Mouse (Mus musculus) forebrain, embryonic 12.5 days (tissue): ENCODE data around the gene Smap2. TPM values are rescaled to one million over a fixed set of nuclear protein-coding genes. Genes with fewer than 3 reads are reported as not detected.
A peak's percentile ranks its signal among the peaks of the same experiment; 100 is the strongest.

Source experiments
- ATAC-seq: fragments of 200-750 bp; cut with Nextera tagmentation; 2 replicates; pipeline ENCODE4 v1.8.0; 2017; ENCODE audit warnings: moderate TSS enrichment; ENCODE audit not compliant: low FRiP score
- H3K27ac ChIP-seq: fragments of 300-500 bp; sonication (generic); 2 replicates; pipeline ENCODE4 v1.5.1; 2016; ENCODE audit warnings: mild to moderate bottlenecking
- H3K27me3 ChIP-seq: fragments of 300-500 bp; sonication (generic); 2 replicates; pipeline ENCODE4 v1.6.1; 2016; ENCODE audit warnings: mild to moderate bottlenecking
- H3K36me3 ChIP-seq: fragments of 300-500 bp; sonication (generic); replicated peaks from 2 replicates; pipeline ENCODE4 v1.6.1; 2016; ENCODE audit warnings: mild to moderate bottlenecking
- H3K4me1 ChIP-seq: fragments of 300-500 bp; sonication (generic); 2 replicates; pipeline ENCODE4 v1.6.1; 2016
- H3K4me2 ChIP-seq: fragments of 300-500 bp; sonication (generic); 2 replicates; pipeline ENCODE4 v1.6.1; 2016; ENCODE audit warnings: mild to moderate bottlenecking, moderate library complexity
- H3K4me3 ChIP-seq: fragments of 300-500 bp; sonication (generic); replicated peaks from 2 replicates; pipeline ENCODE4 v1.5.1; 2016; ENCODE audit warnings: mild to moderate bottlenecking
- H3K9ac ChIP-seq: fragments of 300-500 bp; sonication (generic); 2 replicates; pipeline ENCODE4 v1.6.1; 2016; ENCODE audit warnings: mild to moderate bottlenecking
- H3K9me3 ChIP-seq: fragments of 300-500 bp; sonication (generic); 2 replicates; pipeline ENCODE4 v1.6.1; 2016
- WGBS: fragments of 180-500 bp; shearing (Covaris S2); methylation state at CpG from one replicate; pipeline ENCODE4 v1.1.7; 2016; 5-methylcytosine and 5-hydroxymethylcytosine counted together
- polyA plus RNA-seq: library from polyadenylated mRNA; unstranded; fragments of >200 nt; fragmentation: Nextera tagmentation; extraction: Ambion mirVana; gene quantifications from 2 replicates; pipeline ENCODE4 v1.2.1, GENCODE M21; 2016

The Smap2 gene
- polyA plus RNA-seq, 1 experiment from 2014 or later: 28.2 TPM

DNA sequence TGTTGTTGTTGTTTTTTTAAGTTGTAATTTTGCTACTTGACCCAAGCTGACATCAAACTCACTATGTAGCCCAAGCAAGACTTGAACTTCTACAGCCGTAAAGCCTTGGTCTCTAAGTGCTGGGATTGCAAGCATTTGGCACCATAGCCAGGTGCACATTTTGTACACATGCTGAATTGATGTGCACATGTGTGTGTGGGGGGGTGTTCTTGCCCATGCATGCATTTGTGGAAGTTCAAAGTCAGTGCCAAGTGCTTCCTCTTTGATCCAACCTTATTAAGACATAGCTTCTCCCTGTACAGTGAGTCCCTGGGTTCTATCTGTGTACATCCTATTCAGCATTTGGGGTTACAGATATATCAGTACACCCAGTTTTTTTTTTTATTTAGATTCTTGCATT is 61.5 kb downstream of the Smap2 start:
- 91% methylated on average over 1 of the region's 1 CpGs for WGBS

DNA sequence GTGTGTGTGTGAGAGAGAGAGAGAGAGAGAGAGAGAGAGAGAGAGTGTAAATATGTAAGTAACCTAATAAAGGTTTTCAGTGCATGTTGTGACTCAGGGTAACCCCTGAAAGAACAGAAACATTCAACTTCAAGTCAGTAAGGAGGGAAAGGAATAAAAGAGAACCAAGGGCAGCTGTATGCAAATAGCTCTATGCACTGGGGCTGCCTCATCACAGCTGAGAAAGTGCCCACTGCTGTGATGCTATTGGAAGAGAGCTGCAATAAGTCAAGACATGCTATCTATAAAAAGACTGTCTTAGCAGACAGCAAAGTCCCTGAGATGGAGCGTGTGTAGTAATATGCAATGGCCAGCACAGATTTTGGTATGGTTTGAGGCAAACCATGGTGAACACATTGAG is 63.4 kb downstream of the Smap2 start:
- ATAC-seq: no peak
- 69% methylated on average over 1 of the region's 1 CpGs for WGBS
- Histone ChIP-seq H3K4me3 (no peak overlapping the region), H3K9me3 (no peaks in the 10 kb centered on the region), H3K4me2 (no peak overlapping the region), H3K9ac (no peak overlapping the region), H3K36me3 (no peaks in the 10 kb centered on the region), H3K27ac (no peak overlapping the region), H3K4me1 (peaks cover 13% of the 10 kb centered on the region), H3K27me3 (no peaks in the 10 kb centered on the region)

More for the DNA sequence above, 61.5 kb downstream of the Smap2 start:
- H3K36me3 ChIP-seq: no peaks in the 10 kb centered on the region
- H3K27me3 ChIP-seq: no peaks in the 10 kb centered on the region
- H3K9me3 ChIP-seq: no peaks in the 10 kb centered on the region
- no peak overlapping the region for H3K4me3 ChIP-seq
- no peak overlapping the region for H3K27ac ChIP-seq
- ATAC-seq: no peak
- no peak overlapping the region for H3K4me2 ChIP-seq
- peaks cover 12% of the 10 kb centered on the region for H3K4me1 ChIP-seq
- no peak overlapping the region for H3K9ac ChIP-seq

- H3K4me1 ChIP-seq: peaks cover 13% of the 10 kb centered on the region
- WGBS: 77% methylated on average over 4 of the region's 4 CpGs
- H3K9me3 ChIP-seq: no peaks in the 10 kb centered on the region
- no peaks in the 10 kb centered on the region for H3K36me3 ChIP-seq
- H3K27ac ChIP-seq: no peak overlapping the region
- ATAC-seq: no peak
- H3K4me2 ChIP-seq: no peak overlapping the region
- H3K9ac ChIP-seq: no peak overlapping the region
- H3K27me3 ChIP-seq: no peaks in the 10 kb centered on the region
- no peak overlapping the region for H3K4me3 ChIP-seq
Observed at GRCm38 (mm10) chr4:120953038-120953437, 64.0 kb downstream of the Smap2 start.

GRCm38 (mm10) chr4:120952163-120952562 is 64.9 kb downstream of the Smap2 start:
- Histone ChIP-seq H3K4me3 (peak overlapping the region; percentile 87), H3K27ac (peak overlapping the region; percentile 82; the same call in 1 of the 2 replicates), H3K4me1 (peaks cover 13% of the 10 kb centered on the region), H3K9me3 (no peaks in the 10 kb centered on the region), H3K9ac (peak overlapping the region; percentile 85), H3K27me3 (no peaks in the 10 kb centered on the region), H3K4me2 (peak overlapping the region; percentile 79), H3K36me3 (peaks cover 5% of the 10 kb centered on the region)
- WGBS: 52% methylated on average over 6 of the region's 6 CpGs
- no peak for ATAC-seq

- WGBS: under 1% methylated on average over 57 of the region's 60 CpGs
- peak; percentile 97 for ATAC-seq
Observed at GRCm38 (mm10) chr4:120951428-120951973, 65.5 kb downstream of the Smap2 start, which contains the start of gene Zfp69. Gene Zfp69 (minus strand): TSS chr4:120951699.

DNA sequence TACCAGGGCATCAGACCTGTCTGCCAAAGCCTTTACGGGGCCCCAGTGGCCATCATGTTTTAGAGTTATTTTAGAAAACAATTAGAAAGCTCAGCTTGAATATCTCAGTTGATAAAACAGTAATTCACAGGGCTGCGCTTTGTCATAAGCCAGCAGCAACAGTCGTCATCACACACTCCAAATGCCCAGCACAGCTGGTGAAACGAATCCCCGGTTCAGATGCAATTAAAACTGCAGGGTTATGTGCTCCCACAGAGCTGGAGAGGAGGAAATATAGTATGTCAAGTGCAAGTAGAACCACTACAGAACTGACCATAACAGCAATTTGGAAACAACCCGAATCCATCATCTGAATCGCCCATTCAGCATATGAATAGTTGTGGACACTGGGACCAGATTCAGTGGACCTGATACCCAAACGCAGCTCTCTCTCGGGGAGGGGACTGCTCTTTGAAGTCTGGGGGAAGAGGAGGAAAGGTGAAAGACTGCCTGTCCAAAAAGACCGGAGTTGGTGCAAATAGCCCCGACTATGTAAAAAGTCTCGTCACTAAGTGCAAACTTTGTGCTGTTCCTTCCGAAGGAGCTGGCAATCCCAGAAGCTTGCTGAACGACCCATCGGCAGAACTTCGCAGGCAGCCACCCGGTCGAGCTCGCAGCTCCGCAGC is 66.2 kb downstream of the Smap2 start:
- Histone ChIP-seq H3K4me1 (peaks cover 13% of the 10 kb centered on the region), H3K27me3 (no peaks in the 10 kb centered on the region), H3K4me3 (peak overlapping the region; percentile 87), H3K4me2 (peak overlapping the region; percentile 79), H3K9ac (peak overlapping the region; percentile 85), H3K36me3 (peaks cover 13% of the 10 kb centered on the region), H3K9me3 (no peaks in the 10 kb centered on the region), H3K27ac (peak overlapping the region; percentile 82)
- ATAC-seq: peak; percentile 24
- 6% methylated on average over 20 of the region's 20 CpGs for WGBS

More at GRCm38 (mm10) chr4:120951428-120951973, 65.5 kb downstream of the Smap2 start, which contains the start of gene Zfp69:
- peak within 1 kb of the TSS; percentile 85 for H3K9ac ChIP-seq
- peak within 1 kb of the TSS; percentile 82 for H3K27ac ChIP-seq
- H3K4me3 ChIP-seq: peak within 1 kb of the TSS; percentile 87
- peaks cover 9% of the 10 kb centered on the region for H3K36me3 ChIP-seq
- H3K9me3 ChIP-seq: no peaks in the 10 kb centered on the region
- peaks cover 13% of the 10 kb centered on the region for H3K4me1 ChIP-seq
- H3K4me2 ChIP-seq: peak within 1 kb of the TSS; percentile 79
- H3K27me3 ChIP-seq: no peaks in the 10 kb centered on the region

- H3K9me3 ChIP-seq: no peaks in the 10 kb centered on the region
- no peak overlapping the region for H3K4me2 ChIP-seq
- peaks cover 13% of the 10 kb centered on the region for H3K4me1 ChIP-seq
- WGBS: 86% methylated on average over 3 of the region's 3 CpGs
- no peak overlapping the region for H3K27ac ChIP-seq
- no peak overlapping the region for H3K4me3 ChIP-seq
- H3K9ac ChIP-seq: no peak overlapping the region
- no peak for ATAC-seq
- H3K27me3 ChIP-seq: no peaks in the 10 kb centered on the region
- peaks cover 13% of the 10 kb centered on the region for H3K36me3 ChIP-seq
Observed at GRCm38 (mm10) chr4:120948938-120949337, 68.1 kb downstream of the Smap2 start.

DNA sequence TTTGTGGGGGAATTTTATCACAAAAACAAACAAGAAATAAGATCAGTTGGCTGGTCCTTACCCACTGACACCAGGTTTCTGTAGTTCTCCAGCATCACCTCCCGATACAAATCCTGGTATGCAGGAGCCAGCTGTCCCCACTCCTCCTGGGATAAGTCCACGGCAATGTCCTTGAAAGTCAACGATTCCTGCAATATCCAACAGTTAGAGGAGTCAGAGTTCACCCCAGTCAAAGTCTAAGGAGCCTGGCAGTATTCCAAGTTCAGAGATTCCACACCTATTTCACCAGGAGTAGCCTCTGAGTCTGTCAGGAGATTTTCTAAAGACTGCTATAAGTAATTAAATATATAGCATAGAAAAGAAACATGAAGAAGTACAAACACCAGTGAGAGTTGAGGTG is 82.0 kb downstream of the Smap2 start:
- no peak overlapping the region for H3K4me2 ChIP-seq
- 93% methylated on average over 3 of the region's 3 CpGs for WGBS
- no peak for ATAC-seq

GRCm38 (mm10) chr4:120930736-120931135 is 86.3 kb downstream of the Smap2 start:
- no peaks in the 10 kb centered on the region for H3K4me1 ChIP-seq
- H3K27ac ChIP-seq: no peak overlapping the region
- H3K4me2 ChIP-seq: no peak overlapping the region
- WGBS: 96% methylated on average over 18 of the region's 18 CpGs
- H3K36me3 ChIP-seq: peaks cover 8% of the 10 kb centered on the region
- H3K9me3 ChIP-seq: no peaks in the 10 kb centered on the region
- ATAC-seq: no peak
- no peaks in the 10 kb centered on the region for H3K27me3 ChIP-seq
- H3K4me3 ChIP-seq: no peak overlapping the region
- H3K9ac ChIP-seq: no peak overlapping the region

More for the DNA sequence above, 82.0 kb downstream of the Smap2 start:
- Histone ChIP-seq H3K27me3 (no peaks in the 10 kb centered on the region), H3K9me3 (no peaks in the 10 kb centered on the region), H3K4me3 (no peak overlapping the region), H3K27ac (no peak overlapping the region), H3K4me1 (no peaks in the 10 kb centered on the region), H3K9ac (no peak overlapping the region), H3K36me3 (peaks cover 8% of the 10 kb centered on the region)

DNA sequence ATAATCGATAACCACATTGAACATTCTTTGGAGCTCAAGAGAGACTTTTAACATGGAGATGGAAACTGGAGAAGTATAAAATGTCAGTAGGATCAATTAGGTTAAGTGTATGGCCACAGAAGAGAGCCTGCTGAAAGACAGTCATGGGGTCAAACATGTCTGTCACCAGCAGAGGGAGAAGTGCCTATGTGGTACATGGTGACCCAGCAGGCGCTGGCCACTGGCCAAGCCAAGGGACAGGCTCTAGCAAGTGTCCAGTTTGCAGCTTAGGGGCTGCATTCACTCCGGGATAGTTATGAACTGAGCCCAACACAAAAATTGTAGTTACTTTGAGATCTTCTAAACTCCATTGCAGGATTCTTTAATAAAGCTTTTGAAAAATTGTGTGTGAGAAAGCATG is 88.4 kb downstream of the Smap2 start:
- Histone ChIP-seq H3K36me3 (peaks cover 8% of the 10 kb centered on the region), H3K9me3 (no peaks in the 10 kb centered on the region), H3K4me1 (peaks cover 5% of the 10 kb centered on the region), H3K27me3 (no peaks in the 10 kb centered on the region), H3K4me3 (no peak overlapping the region), H3K9ac (no peak overlapping the region), H3K27ac (no peak overlapping the region), H3K4me2 (no peak overlapping the region)
- WGBS: 78% methylated on average over 3 of the region's 3 CpGs
- no peak for ATAC-seq

- H3K9ac ChIP-seq: peak overlapping the region; percentile 71
- H3K9me3 ChIP-seq: peaks cover 6% of the 10 kb centered on the region; the same call in 1 of the 2 replicates
- peak overlapping the region; percentile 65 for H3K4me2 ChIP-seq
- H3K4me3 ChIP-seq: peak overlapping the region; percentile 59
- H3K4me1 ChIP-seq: peaks cover 16% of the 10 kb centered on the region
- peak overlapping the region; percentile 84 for H3K27ac ChIP-seq
- peak; percentile 33; the same call in 1 of the 2 replicates for ATAC-seq
- peaks cover 26% of the 10 kb centered on the region for H3K36me3 ChIP-seq
- H3K27me3 ChIP-seq: no peaks in the 10 kb centered on the region
- WGBS: 21% methylated on average over 3 of the region's 3 CpGs
Observed at GRCm38 (mm10) chr4:120925386-120925785, 91.7 kb downstream of the Smap2 start.

DNA sequence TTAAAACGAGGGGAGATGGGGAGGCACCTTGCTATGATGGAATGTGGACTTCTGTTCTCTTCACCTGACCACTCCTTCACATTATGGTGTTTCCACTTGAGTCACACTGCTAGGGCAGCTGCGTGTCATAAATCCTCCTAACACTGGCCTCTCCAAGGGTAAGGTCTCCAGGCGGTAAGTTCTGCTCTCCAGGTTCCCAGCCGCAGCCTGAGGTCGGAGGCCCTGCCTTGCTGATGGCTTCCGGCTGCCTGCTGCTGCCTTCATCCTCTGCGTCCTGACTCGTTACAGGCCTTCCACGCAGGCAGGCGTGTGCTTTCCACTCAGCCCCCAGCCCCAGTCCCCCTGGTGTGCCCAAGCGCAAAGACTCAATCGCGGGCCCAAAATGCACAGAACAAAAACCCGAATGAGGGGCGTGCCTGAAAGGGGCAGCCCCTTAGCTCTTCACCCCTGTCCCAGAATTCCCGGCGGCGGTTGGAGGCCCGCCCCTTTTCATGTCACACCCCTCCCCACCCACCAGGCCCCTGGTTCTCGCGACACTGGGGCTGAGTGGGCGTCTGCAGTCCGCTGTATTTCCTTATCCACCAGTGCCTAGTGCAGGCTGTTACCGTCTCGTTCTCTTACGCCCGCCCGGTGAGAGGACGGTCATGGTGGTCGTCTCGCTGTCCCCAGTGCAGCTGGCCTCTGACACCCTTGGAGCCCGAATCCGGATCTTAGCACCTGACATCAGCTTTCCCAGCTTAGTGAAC is 92.3 kb downstream of the Smap2 start, which contains the start of gene Exo5:
Gene Exo5 (minus strand): TSS at position 464 of the 746 bp plus-strand sequence.
- Histone ChIP-seq H3K27me3 (no peaks in the 10 kb centered on the region), H3K4me3 (peak within 1 kb of the TSS; percentile 59), H3K9me3 (peaks cover 6% of the 10 kb centered on the region; the same call in 1 of the 2 replicates), H3K27ac (peak within 1 kb of the TSS; percentile 84), H3K4me1 (peaks cover 16% of the 10 kb centered on the region), H3K4me2 (peak within 1 kb of the TSS; percentile 65), H3K36me3 (peaks cover 31% of the 10 kb centered on the region), H3K9ac (peak within 1 kb of the TSS; percentile 71)
- WGBS: under 1% methylated on average over 33 of the region's 33 CpGs
- peak; percentile 98 for ATAC-seq
